Mouse (Mus musculus) adrenal gland, postnatal 10 days (tissue): ENCODE results near the gene Zfyve19. TPM values are rescaled to one million over a fixed set of nuclear protein-coding genes. Genes with fewer than 3 reads are reported as not detected.
A peak's percentile ranks its signal among the peaks of the same experiment; 100 is the strongest.

Source experiments
- DNase-seq: peaks from one replicate; pipeline ENCODE4 v3.0.0; 2021; ENCODE audit warnings: mixed read lengths
- total RNA-seq, 2 experiments: library from RNA; stranded (reverse); gene quantifications; 2 replicates each; pipeline ENCODE4 v1.2.3; 2021

Gene Zfyve19
- total RNA-seq, 2 experiments from 2014 or later: 25.1 to 33.8 TPM

- DNase-seq: no peak
These were observed 11.9 kb upstream of the Zfyve19 start for GRCm38 (mm10) chr2:119196316-119197108.

- no peak for DNase-seq
These were observed 10.9 kb upstream of the Zfyve19 start for GRCm38 (mm10) chr2:119197493-119197892.

GRCm38 (mm10) chr2:119198049-119198448 is 10.4 kb upstream of the Zfyve19 start:
- no peak for DNase-seq

DNA sequence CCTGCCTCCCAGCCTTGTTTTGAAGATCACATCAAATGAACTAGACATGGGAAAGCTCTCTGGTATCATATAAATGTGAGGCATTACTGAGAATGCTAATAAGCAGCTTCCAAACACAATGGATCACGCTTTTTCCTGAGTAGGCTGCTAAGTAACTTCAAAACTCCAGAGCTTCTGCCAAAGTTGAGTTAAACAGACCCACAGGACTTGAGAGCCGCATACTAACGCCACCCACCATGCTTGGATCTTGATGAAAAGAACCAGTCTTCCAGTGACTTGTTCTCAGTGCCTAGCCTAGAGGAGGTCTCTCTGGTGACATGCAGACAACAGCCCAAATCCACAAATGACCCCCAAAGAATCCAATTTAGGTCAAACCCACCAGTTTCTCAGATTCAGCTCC is 9.5 kb upstream of the Zfyve19 start:
- no peak for DNase-seq

GRCm38 (mm10) chr2:119202914-119203453 is 5.4 kb upstream of the Zfyve19 start:
- peak; percentile 60 for DNase-seq

- no peak for DNase-seq
These were observed 4.5 kb upstream of the Zfyve19 start for GRCm38 (mm10) chr2:119203871-119204460.

DNA sequence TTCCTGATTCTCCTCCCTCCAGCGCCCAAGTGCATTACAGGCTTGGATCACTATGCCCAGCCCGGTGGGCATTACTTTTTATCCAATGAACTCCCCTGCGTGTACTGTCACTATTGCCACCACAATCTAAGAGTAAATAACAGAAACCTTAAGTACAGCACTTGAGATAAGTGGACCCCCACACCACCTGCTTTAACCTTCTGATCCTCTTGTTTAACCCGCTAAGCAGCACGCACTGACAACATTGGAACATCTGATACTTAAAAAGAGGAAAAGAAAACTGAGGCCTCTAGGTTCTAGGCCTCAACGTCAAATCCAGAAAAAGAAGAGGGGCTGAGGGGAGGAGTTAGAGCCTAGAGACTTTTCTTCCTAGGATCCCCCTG is 465 bp upstream of the Zfyve19 start:
- DNase-seq: no peak

- DNase-seq: no peak
These were observed 725 bp downstream of the Zfyve19 start for GRCm38 (mm10) chr2:119209176-119209507.

GRCm38 (mm10) chr2:119229775-119230704 is 21.6 kb downstream of the Zfyve19 start, which contains the start of gene Ppp1r14d:
Gene Ppp1r14d, minus strand, starts transcription at chr2:119229906.
- no peak for DNase-seq

DNA sequence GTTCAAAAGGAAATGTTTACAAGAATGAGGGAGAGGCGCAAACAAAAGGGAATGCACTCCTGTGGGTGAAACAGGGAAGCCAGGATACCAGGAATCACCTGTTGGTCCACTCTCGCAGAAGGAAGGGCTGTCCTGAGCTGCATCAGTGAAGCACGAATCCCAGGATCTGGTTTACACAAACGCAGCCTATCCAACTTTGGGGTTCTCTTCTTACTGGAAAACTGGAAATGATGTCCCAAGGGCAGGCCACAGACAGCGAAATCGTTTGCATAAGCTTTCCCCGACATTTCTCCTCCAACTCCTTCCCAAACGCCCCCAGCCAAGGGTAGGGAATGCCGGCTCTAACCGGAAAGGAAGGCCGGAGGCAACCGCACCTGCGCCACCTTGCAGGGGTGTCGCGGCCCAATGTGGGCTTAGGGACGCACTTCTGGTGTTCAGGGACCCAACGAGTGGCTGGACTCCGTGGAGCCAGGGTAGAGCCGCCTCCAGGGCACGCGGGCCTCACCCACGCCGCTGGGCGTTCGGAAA is 28.3 kb downstream of the Zfyve19 start:
- no peak for DNase-seq

- DNase-seq: peak; percentile 44
These were observed 28.9 kb downstream of the Zfyve19 start, which contains the start of gene Spint1 for GRCm38 (mm10) chr2:119237210-119237870. Gene Spint1, plus strand, starts transcription at chr2:119237362.

GRCm38 (mm10) chr2:119237871-119238220 is 29.4 kb downstream of the Zfyve19 start:
- peak; percentile 43 for DNase-seq

- no peak for DNase-seq
These were observed 30.3 kb downstream of the Zfyve19 start for GRCm38 (mm10) chr2:119238671-119239070.

- no peak for DNase-seq
These were observed 31.8 kb downstream of the Zfyve19 start for GRCm38 (mm10) chr2:119240075-119240818.

DNA sequence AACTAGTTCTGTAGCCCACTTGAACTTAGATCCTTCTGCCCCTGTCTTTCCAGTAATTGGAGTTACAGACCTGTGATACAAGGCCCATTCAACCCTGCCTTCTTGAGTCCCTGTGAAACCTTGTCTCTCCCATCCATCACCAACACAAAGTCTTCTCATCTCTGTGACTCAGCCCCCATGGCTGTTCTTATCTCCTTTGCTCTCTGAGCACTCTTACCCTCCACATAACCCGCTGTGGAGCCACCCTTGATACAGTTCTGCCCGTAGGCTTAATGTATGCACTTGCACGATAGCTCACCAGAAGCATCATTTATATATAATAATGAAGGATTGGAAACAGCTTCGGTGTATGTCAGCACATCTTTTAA is 32.4 kb downstream of the Zfyve19 start:
- no peak for DNase-seq

- DNase-seq: no peak
These were observed 34.1 kb downstream of the Zfyve19 start for GRCm38 (mm10) chr2:119242548-119242947.

DNA sequence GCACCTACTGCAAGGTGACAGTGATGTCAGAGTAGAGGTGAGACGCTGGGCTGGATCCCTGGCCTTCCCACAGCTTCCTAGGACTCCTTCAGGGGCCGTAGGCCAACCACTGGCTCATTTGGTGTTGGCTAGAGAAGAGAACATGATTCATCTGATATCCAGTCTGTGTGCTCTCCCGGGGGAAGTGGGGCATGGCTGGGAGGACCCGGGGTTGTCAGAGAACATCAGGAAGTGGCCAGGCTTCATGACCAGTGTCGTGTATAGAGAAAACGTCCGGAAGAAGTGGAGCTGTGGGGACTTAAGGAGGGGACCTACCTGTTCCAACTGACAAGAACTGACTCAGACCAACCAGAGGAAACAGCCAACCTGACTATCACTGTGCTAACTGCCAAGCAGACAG is 36.8 kb downstream of the Zfyve19 start:
- no peak for DNase-seq

- no peak for DNase-seq
These were observed 39.5 kb downstream of the Zfyve19 start for GRCm38 (mm10) chr2:119247904-119248303.

- DNase-seq: no peak
These were observed 41.2 kb downstream of the Zfyve19 start for GRCm38 (mm10) chr2:119249592-119250061.

DNA sequence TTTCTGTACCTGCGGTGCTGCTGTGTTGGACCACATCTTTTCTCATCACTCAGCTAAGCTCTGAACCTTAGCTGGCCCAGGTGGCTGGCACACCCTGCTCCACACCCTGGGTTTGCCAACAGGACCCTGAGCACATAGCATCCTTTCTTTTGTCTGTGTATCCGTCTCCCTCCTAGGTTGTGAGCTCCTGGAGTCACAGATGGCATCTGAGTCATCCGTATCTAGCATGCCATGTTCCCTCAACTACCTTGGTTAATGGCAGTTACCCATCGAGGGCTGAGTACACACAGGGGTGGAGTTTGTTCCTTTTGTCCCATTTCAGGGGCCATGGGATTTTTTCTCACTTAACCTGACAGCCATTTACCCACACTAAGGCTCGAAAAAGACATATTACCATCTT is 42.0 kb downstream of the Zfyve19 start:
- no peak for DNase-seq
